Mouse (Mus musculus) ES-E14 (cell line): ENCODE results near the gene Gm28308. TPM values are rescaled to one million over a fixed set of nuclear protein-coding genes. Genes with fewer than 3 reads are reported as not detected.
A peak's percentile ranks its signal among the peaks of the same experiment; 100 is the strongest.

Experiments used
- DNase-seq: peaks from one replicate; pipeline ENCODE4 v3.0.0-alpha.2; 2013; ENCODE audit warnings: low read depth, low spot score
- H3K27ac ChIP-seq: 2 replicates; pipeline ENCODE4 v1.5.1; 2012; ENCODE audit warnings: low read depth, mild to moderate bottlenecking, low read length, moderate library complexity, mixed read lengths; ENCODE audit not compliant: poor library complexity, insufficient read depth, severe bottlenecking
- H3K36me3 ChIP-seq: 2 replicates; pipeline ENCODE4 v1.6.1; 2012; ENCODE audit warnings: mild to moderate bottlenecking, low read length, moderate library complexity, mixed read lengths; ENCODE audit not compliant: control insufficient read depth, poor library complexity, insufficient read depth, severe bottlenecking
- H3K4me1 ChIP-seq, 2 experiments: fragments of 150-350 bp in 1 of 2; sonication (generic) in 1 of 2; 2 replicates each; pipeline ENCODE4 v1.6.1; 2012; ENCODE audit warnings: low read length in 2 of 2, mild to moderate bottlenecking in 1 of 2, mixed read lengths in 1 of 2; ENCODE audit not compliant: control insufficient read depth in 2 of 2, insufficient read depth in 2 of 2, poor library complexity in 1 of 2
- H3K4me3 ChIP-seq, 2 experiments: fragments of 150-350 bp in 1 of 2; sonication (generic) in 1 of 2; 2 replicates each; pipeline ENCODE4 v1.5.1; 2012; ENCODE audit warnings: low read length in 2 of 2, low read depth in 1 of 2, mild to moderate bottlenecking in 1 of 2, mixed read lengths in 1 of 2; ENCODE audit not compliant: insufficient read depth in 1 of 2, poor library complexity in 1 of 2, severe bottlenecking in 1 of 2
- H3K9ac ChIP-seq: 2 replicates; pipeline ENCODE4 v1.6.1; 2012; ENCODE audit warnings: low read depth, mild to moderate bottlenecking, low read length, mixed read lengths; ENCODE audit not compliant: poor library complexity, insufficient read depth, severe bottlenecking
- H3K9me3 ChIP-seq: fragments of 150-350 bp; sonication (generic); 2 replicates; pipeline ENCODE4 v1.6.1; 2012; ENCODE audit warnings: low read depth, mild to moderate bottlenecking, low read length; ENCODE audit not compliant: control insufficient read depth, insufficient read depth
- CHD2 ChIP-seq: IDR thresholded peaks from 2 replicates; pipeline ENCODE4 v1.6.1; 2014; ENCODE audit warnings: mild to moderate bottlenecking, low read depth, low read length, inconsistent platforms
- HCFC1 ChIP-seq: IDR thresholded peaks from 2 replicates; pipeline ENCODE4 v1.6.1; 2012; ENCODE audit warnings: low read length, inconsistent platforms, borderline replicate concordance; ENCODE audit not compliant: insufficient read depth
- MAFK ChIP-seq: IDR thresholded peaks from 2 replicates; pipeline ENCODE4 v1.6.1; 2014; ENCODE audit warnings: mild to moderate bottlenecking, low read depth, low read length, inconsistent platforms; ENCODE audit not compliant: insufficient read depth
- ZC3H11A ChIP-seq: IDR thresholded peaks from 2 replicates; pipeline ENCODE4 v1.6.1; 2012; ENCODE audit warnings: low read depth, mild to moderate bottlenecking, inconsistent platforms, low read length, borderline replicate concordance
- ZNF384 ChIP-seq: IDR thresholded peaks from 2 replicates; pipeline ENCODE4 v1.6.1; 2012; ENCODE audit warnings: low read depth, low read length, inconsistent platforms
- in situ Hi-C, 2 experiments: fragments of 600-800 bp; cut with MboI; formaldehyde crosslinking; loops; one replicate each; pipeline ENCODE4 v1.15.1; 2025; ENCODE audit warnings: low sequenced_read_pairs in 2 of 2, inconsistent platforms in 1 of 2; ENCODE audit not compliant: unreplicated experiment in 2 of 2
- total RNA-seq: library from RNA; depleted of rRNA; stranded (reverse); fragments of 300-350 nt; gene quantifications from 2 replicates; pipeline ENCODE4 v1.2.3, GENCODE M21; 2012

The Gm28308 gene
- total RNA-seq, 1 experiment: 0.31 TPM

- peak within 1 kb of the TSS; percentile 30 for H3K9ac ChIP-seq
- in situ Hi-C loops: loop anchor here in 1 of 2 experiments (25.0 kb wide), 1 partner anchor 592 kb away; no protein-coding TSS in a partner anchor
- peak within 1 kb of the TSS; percentile 54 to 72 for H3K4me3 ChIP-seq
- TF ChIP-seq ZC3H11A: peak; percentile 68; the same call in 1 of the 2 replicates
- no peak for TF ChIP-seq MAFK
- no peak within 1 kb of the TSS for H3K27ac ChIP-seq
- peaks cover 0 to 4% of the 10 kb centered on the region in 2 experiments; a peak in 1 of 4 replicates for H3K4me1 ChIP-seq
- no peaks in the 10 kb centered on the region for H3K36me3 ChIP-seq
- no peaks in the 10 kb centered on the region for H3K9me3 ChIP-seq
- DNase-seq: no peak
Observed at GRCm38 (mm10) chr6:52204050-52204752, 8.9 kb downstream of the Gm28308 start, which contains the start of gene Hoxa5. Gene Hoxa5 (minus strand): TSS chr6:52204587.

DNA sequence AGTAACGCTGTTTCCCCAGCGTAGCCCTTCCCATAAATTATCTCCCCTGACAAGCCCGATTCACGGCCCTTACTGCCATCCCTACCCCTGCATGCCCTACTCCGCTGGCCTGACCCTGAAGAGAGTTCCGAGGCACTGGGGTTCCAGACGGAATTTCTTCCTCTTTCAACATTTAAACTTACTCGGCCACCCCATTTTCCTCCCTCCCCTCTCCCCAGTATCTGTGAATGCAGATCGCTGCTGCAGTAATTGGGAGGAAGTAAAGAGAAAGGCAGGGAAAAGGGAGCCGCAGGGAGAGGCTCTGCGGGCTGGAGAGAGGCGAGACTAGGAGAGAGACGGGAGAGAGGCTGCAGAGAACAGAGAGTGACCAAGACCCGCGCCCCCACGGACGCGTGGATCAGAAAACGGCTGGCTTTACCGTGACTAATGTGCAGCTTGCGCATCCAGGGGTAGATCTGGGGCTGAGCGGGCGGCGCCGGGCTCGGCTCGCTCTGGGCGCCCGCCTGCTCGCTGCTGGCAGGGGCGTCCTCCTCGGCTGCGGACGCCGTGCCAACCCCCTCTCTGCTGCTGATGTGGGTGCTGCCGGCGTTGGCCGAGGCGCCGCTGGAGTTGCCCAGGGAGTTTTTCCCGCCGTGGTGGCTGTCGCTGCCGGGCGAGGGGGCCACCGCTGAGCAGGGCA lies 9.6 kb downstream of the Gm28308 start:
- Histone ChIP-seq H3K36me3 (no peaks in the 10 kb centered on the region), H3K9ac (peak overlapping the region; percentile 30), H3K9me3 (no peaks in the 10 kb centered on the region), H3K4me1 (peaks cover 0 to 4% of the 10 kb centered on the region in 2 experiments; a peak in 1 of 4 replicates), H3K27ac (no peak overlapping the region), H3K4me3 (peak overlapping the region; percentile 54 to 72)
- TF ChIP-seq HCFC1 (no peak), ZNF384 (no peak), ZC3H11A (no peak), MAFK (no peak), CHD2 (no peak)
- DNase-seq: no peak
- in situ Hi-C loops: loop anchor here in 1 of 2 experiments (25.0 kb wide), 1 partner anchor 591 kb away; no protein-coding TSS in a partner anchor

DNA sequence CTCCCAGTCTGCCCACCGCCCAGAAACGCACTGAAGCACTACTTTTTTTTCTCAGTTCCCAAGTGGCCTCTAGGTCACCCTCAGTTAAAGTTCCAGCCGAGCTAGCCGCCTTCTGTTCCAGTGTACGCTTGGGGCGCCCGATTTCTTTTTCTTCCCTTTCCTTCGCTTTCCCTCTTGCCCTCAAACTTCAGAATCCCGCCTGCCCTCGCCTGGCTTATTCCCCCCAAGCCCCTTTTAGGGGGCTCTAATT lies 10.1 kb downstream of the Gm28308 start:
- in situ Hi-C loops: loop anchor here in 1 of 2 experiments (25.0 kb wide), 1 partner anchor 591 kb away; no protein-coding TSS in a partner anchor
- Histone ChIP-seq H3K9ac (no peak overlapping the region), H3K4me3 (peak overlapping the region in 1 of 2 experiments; percentile 54; a peak in 3 of 4 replicates), H3K36me3 (no peaks in the 10 kb centered on the region), H3K9me3 (no peaks in the 10 kb centered on the region), H3K4me1 (peaks cover 0 to 4% of the 10 kb centered on the region in 2 experiments; a peak in 1 of 4 replicates), H3K27ac (no peak overlapping the region)
- DNase-seq: no peak
- TF ChIP-seq ZC3H11A (no peak), HCFC1 (no peak), ZNF384 (no peak), CHD2 (no peak), MAFK (no peak)

DNA sequence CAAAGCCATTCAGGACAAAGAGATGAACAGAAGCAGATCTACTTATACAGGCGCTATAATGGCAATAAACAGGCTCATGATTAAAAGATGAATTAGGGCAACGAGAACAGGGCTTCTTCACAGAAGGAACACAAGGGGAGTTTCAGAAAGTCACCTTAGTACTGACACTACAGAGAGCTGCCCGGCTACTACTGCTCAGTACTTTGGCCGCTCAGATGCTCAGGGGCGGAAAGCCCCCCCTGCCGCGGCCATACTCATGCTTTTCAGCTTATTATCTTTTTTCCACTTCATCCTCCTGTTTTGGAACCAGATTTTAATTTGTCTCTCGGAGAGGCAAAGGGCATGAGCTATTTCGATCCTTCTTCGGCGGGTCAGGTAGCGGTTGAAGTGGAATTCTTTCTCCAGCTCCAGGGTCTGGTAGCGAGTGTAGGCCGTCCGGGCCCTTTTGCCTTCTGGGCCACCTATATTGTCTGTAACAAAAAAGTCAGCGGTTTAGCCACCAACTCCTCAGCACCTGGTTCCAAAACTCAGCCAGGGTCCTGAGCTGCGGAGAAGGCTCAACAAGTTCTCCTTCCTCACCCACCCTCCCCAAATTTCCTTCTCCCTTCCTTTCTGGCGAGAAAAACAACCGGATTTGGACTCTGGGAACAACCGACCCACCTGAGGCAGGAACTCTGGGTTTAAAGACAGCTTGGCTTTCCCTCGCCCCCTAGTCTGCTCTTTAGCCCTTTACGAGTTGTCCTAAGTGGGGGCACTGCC lies 10.6 kb downstream of the Gm28308 start:
- H3K27ac ChIP-seq: no peak overlapping the region
- no peaks in the 10 kb centered on the region for H3K9me3 ChIP-seq
- H3K4me1 ChIP-seq: peaks cover 0 to 4% of the 10 kb centered on the region in 2 experiments; a peak in 1 of 4 replicates
- no peak overlapping the region for H3K9ac ChIP-seq
- in situ Hi-C loops: loop anchor here in 1 of 2 experiments (25.0 kb wide), 1 partner anchor 590 kb away; no protein-coding TSS in a partner anchor
- TF ChIP-seq ZC3H11A (no peak), CHD2 (no peak), HCFC1 (no peak)
- H3K4me3 ChIP-seq: peak overlapping the region in 1 of 2 experiments; percentile 6; a peak in 1 of 4 replicates
- no peak for DNase-seq
- no peaks in the 10 kb centered on the region for H3K36me3 ChIP-seq
